Mouse (Mus musculus): Measurements from ENCODE around the gene Styx. TPM values are rescaled to one million over a fixed set of nuclear protein-coding genes. Genes with fewer than 3 reads are reported as not detected.
"Not testable (repeated sequence)": the region's sequence is repeated elsewhere in the genome, so short reads cannot be mapped to it uniquely, and the experiment has no call there.

The Styx gene
- total RNA-seq, 2 experiments from 2014 or later, result 19.5 to 22.4 TPM

DNA sequence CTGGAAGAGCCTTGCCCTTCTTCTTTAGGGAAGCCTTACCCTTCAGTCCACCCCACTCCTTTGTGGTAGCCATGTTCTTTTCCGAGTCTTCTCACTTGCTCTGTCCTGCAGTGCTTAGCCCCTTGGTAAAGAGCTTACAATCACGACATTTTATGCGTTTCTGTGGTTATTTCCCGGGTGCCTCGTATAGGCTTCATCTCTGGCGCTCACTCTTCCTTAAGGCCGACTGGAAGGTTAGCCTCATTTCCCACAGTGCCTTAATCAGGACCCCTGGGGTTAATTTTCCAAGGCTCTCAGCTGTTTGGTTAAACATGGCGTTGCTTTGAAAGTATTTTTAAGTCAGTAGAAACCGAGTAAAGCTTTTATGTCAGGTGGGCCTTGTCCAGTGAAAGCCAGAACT lies 88.5 kb downstream of the Styx start:
- no peak for DNase-seq

DNA sequence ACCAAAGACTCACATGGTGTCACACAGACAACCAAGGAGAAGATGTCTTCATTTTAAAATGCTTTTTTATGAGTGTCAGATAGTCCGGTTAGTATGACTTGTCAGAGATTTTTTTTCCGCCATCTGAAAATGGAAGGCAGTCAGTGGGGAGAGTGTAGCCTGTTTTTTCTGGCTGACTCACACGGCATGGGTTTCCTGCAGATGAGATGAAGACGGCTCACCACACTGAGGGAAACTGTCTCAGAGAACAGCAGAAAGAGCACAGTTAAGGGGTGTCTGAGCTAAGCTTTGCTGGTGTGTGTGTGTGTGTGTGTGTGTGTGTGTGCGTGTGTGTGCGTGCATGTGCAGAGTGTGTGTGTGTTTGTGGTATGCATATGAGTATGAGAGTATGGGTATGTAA lies 90.4 kb downstream of the Styx start:
- DNase-seq, result no peak

DNA sequence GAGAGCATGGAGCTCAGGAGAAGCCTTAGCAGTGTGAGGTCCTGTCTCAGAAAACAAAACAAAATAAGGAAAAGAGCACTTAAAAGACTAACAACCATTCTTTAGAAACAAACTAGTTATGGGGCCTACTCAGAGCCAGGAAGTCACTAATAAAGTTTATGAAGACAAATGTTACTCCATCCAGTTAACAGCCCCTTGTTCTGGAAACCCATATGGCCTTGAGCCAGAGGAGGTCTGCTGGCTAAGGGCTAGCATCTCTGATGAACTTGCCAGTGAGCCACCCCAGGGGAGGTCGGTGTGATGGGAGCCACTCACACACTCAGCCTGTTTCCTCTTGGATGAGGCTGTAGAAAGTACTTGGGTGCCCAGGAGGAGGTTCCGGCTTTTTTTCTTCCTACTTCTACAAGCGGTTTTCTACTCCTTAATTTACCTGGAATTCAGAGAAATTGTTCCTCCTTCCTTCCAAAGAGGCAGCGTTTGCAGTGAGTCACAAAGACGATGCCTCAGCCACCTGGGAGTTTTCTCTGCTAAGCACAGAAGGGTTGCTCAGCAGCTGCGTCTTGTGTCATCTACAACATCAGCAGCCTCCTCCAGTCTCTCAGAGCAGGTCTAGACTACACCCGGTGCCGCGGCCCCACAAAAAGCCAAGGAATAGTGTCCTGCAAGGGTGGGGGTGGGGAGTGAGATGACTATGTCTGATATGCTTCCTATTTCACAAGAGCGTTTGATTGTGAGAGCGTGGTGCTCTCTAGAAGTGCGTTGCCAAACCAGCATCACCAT lies 92.1 kb downstream of the Styx start:
- DNase-seq, result no peak

DNA sequence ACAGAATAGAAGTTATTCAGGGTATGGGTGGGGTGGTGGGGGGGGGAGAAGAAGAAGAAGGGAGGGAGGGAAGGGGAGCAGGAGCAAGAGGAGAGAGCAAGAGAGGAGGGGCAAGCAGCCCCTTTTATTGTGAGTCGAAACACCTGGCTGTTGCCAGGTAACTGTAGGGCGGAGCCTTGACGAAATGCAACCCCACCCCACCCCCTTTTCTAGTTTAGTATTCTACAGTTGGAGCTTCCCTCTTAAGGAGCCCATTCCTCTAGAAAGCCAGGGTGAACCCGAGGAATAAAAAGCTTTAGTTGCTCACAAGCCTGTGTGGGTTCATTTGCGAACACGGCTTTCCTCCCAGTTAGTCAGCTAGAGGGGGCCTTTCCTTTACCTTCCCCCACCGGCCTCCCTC lies 94.0 kb downstream of the Styx start:
- no peak for DNase-seq

DNA sequence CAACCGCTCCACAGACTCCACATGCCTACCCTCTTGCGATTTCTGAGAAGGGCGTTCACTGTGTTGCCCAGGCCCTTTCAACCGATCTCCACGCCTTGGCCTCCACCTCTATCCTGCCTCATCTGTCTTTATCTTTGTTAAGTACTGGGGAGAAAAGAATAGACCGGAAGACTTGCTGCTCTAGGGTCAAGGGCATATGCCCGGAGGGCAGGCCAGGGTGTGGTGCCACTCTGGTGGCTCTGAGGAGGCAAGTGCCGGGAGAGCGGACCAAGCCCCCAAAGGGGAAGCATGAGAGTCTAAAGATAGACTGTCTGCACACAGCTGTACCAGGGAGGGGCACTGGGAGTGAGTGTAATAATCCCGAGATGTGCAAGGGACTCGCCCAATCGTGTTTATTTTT lies 94.6 kb downstream of the Styx start:
- no peak for DNase-seq

DNA sequence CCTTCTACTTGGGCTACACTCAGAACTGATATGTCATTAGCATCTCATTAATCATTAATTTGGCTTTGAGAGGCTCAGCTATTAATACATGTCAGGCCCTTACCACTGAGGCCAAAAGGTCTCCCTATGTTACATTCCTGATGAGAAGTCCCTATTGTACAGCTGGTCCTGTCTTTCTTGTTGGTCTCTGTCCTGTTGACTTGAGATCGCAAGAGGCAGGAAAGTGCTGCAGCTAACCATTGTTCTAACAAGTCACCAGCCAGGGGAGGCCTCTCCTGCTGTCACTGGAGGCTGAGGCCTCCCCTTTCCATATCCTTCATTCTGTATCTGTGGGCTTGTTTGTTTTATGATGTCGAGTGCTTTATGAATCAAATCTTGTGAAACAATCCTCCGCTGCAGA lies 95.9 kb downstream of the Styx start:
- no peak for DNase-seq

DNA sequence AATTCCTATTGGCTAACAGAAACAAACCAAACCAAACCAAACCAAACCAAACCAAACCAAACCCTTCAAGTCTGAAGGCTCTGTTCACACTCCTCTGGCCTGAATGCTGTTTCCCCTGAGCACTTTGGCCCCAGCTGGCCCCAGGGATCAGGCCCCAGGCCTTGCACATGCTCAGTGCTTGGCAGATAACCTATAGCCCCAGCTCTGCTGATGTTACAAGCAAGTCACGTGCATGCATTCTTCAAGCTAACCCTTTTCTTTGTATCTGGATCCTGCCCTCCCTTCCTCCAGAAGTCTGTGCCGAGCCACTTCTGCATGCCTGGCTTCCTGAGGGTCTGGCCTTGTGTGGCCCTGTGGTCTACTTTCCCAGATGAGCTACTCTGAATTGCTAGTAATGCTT lies 100.2 kb downstream of the Styx start:
- DNase-seq, result no peak

DNA sequence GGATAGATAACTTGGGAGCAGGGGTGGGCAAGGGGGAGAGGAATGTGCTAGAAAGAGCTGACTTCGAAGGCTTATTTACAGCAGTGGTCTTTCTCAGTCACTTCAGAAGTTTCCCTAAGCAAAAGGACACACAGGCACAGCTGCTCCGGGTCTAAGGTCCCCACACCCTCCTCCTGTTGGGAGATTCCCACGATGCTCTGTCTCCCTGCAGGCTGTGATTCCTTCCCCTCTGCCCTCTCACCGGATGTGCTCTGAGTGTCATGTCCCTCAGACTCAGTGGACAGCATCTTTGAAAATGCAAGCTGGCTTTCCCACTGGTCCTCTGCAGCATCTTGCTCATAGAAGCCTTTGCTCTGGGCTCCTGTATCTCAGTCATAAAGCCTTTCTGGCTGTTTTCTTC lies 101.3 kb downstream of the Styx start:
- DNase-seq, result no peak

DNA sequence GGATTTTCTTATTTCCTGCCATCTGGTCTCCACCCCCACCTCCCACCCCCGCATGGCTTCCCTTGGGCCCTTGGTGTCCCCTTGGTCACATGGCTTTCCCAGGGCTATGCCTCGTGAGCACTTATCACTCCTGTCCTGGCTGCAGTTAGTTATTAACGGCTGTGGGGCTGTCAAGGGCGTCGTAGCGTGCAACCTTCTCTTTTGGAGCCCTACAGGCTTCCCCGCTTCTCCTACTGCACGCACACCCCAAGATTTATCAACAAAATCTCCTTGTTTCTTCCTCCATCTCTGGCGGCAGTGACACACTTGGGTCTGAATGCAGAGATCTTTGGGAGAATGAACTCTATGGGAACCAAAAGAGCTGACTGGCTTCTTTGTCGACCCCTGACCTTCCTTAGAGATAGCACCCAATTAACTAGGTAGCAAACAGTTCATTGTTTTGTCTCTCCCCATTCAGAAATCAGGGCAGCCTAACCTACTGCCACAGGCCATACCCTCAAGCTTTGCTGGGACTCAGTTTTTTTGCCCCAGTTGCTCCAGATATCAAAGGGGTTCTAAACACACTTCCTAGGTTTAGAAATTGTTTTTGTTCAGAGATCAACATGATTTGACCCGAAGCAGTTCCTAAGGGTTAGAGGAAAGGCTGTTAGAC lies 102.1 kb downstream of the Styx start:
- no peak for DNase-seq

DNA sequence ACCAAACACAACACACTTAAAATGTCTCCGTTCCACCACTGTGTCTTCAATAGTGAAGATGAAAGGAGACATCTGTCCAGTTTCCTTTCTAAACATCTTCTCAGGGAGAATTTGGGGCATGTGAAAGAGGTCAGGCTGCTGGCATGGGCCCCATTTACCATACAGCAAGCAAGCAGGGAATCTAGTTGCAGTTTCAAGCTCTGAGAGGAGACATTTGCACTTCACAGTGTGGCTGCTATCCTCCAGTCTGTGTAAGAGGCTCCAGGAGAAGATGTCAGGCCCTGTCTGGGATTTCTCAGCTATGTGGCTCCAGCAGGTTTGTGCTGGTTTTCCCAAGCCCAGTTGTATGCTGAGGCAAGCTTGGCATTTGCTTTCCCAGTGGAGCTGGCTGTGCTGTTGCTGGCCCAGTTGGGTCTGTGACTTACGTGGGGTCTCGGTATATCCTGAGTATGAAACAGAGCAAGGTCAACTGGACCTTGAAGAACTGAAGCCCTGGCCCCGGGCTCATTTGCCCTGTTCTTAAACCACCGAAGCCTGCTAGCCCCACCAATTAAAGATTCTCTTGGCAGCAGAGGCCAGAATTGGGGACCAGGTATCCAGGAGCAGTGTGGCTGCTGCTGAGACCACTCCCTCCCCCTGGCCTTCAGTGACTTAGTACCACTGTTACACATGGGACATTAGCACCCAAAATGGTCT lies 102.8 kb downstream of the Styx start:
- no peak for DNase-seq

DNA sequence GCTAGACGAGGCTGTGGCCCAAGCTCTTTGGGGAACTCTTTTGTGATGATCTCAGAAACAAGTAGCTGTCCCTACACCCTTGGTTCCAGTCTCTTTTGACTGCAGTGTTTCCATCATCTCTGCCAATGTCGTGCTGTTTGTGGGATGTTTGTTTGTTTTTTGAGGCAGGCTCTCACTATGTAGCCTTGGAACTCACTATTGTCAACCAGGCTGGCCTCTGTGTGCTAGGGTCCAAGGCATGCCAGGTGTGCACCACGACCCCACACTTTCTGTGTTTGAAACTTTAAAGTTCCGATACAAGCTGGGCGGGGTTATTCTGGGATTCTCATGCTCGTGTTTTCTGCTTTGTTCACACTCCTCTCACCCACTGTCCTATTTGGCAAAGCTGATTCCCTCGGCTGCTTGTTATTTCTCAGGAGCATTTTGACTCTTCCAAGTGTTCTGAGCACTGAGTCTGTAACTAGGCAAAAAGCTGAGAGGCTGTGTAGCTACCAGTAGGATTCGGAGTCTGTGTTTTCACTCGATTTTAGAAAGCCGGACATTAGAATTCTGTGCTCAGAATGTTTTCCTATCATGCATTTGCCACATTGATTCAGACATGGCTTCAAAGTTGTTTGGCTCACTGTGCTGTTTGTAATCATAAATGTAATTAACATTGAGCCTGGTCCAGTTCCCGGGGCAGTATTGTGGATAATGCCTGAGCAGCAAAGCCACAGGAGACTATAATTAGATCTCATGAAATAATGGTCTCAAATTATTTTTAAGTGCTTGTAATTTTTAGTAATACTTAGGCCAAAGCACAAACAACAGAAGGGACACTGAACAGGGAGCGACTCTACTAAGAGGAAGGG lies 105.0 kb downstream of the Styx start:
- no peak for DNase-seq

DNA sequence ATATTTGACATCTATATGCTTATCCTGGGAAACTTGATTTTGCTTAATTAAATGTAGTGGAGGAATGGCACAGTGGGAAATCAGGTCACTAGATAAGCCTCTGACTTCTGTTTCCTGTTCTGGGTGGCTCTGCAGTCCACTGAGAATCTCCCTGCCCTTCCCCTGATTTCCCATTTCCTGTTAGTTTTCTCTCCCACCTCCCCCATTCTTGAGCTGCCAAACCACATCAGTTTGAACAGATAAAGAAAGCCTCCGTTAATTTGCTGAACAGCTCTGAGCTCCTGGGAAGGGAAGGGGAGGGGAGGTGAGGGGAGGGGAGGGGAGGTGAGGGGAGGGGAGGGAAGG lies 105.6 kb downstream of the Styx start:
- DNase-seq, result no peak

DNA sequence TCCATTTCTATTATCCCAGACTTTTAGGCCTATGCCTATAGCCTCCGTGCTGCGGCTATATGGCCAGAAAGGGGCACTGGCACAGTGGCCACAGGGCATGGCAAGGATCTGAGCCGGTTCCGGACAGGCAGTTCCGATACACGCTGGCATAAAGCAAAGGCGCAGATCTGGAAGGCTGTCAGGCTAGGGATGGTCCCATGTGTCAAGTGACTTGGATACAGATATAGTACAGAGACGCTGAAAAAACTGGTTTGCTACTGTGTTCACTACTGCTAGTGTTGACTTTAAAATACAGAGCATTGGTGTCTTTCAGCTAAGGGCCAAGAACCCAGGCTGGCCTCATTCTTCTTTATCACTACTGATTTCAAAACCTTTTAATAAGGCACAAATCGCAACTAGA lies 106.1 kb downstream of the Styx start:
- no peak for DNase-seq

DNA sequence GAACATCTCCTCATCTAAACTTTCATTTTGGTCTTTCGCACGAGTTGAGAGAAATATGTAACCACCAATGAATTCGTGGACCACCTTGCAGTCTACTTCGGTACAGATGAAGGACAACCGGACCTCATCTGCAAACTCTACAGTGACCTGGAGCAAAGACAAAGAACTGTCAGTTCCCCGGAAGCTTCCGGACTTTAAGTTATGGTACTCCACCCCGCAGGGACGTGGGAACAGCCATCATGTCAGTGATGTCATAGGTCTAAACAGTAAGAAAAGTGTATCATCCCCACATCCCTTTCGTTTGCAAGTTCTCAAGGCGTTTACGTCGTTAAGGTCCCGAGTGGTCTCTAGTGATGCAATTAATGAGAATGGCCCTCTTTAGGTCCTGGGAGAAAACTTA lies 109.0 kb downstream of the Styx start:
- no peak for DNase-seq

DNA sequence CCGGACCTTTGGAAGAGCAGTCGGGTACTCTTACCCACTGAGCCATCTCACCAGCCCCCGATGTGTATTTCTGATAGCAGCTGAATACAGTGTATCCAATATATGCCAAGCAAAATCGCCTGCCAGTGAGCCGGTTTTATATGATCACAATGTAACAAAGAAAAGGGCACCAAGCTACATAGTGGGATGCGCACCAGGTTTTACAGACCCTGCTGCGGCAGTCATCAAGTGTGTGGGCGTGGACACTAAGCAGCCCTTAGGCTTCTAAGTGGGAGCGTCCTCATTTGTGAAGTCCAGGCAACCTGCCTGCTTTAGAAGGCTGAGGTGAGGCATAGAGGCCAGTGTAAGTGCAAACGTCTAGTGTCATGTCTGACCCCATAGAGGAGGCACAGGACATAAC lies 109.6 kb downstream of the Styx start:
- DNase-seq, result no peak

DNA sequence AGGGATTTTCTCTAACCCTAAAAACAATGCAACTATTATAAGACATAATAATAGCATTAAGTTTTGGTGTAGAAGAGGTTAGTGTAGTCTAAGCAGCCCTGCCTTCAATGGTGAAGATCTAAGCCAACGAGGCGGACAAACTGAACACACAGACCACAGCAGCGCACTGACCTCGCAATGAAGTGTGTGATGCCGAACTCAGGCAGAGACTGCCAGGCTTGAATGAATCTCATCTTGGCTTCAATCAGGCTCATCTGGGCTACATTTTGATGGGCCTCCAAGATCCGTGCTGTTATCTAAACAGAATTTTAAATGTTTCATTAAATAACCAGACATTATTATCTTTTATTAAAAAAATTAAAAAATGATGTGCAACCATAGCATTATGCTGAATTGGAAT lies 111.1 kb downstream of the Styx start:
- DNase-seq, result no peak

DNA sequence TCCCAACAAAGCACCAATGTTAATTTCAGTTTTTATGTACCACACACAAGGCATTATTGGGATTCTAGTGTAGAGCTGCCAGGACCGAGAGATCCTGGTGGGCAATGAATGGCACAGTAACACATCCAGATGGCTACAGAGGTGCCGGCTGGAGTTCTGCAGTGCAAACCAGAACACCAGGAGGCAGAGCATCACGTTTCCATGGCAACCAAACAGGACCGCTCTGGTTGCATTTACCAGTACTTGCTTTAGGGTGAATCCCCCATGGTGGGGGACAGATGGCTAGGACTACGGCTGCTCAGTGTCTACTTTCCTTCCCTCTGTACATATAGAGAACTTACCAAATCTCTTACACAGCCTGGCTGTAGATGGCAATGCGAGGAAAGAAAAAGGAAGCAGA lies 111.5 kb downstream of the Styx start:
- DNase-seq, result peak; percentile 35 to 47

DNA sequence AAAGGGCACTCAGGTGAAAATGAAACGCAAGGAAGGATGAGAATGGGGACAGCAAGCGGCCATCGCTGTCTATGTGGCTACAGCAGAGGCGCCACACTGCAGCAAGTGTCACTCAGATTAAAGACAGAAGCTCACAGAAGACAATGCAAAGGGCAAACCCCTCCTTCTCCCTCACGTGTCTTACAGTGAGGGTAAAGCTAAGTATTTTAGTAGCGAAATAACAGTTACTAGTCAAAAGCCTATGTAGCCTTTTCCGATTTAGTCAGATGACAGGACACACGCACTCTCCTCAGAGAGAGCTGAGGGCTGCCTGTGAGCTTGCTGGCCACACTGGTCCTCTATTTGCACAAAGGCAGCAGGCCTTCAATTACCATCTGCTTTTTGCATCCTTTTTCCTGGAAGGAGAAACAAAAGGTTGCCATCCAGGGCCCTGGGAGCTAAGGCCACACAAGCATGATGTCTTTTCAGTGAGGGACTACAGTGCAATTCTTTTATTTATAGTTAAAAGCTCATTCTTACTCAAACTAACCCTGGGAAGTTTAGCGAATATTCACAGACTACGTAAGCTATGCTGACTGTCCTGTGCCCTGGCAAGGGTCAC lies 112.1 kb downstream of the Styx start:
- no peak for DNase-seq

DNA sequence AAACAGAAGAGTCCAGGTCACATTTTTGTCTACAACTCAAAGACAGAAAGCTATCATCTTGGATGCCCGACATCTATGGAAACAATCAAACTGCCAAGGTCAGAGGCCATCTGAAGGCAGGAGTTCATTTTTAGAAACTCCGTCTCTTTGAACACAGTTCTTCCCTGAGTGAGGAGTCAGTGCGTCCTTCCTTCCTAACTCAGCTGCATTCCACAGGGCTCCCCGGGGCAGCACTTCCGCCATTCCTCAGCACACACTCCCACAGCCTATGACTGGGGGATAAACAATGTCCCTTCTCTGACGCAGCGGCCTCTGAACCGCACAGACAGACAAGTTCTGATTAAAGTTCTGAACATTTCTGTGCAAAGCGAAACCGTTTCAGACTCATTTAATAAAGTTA lies 112.7 kb downstream of the Styx start:
- DNase-seq, result no peak

DNA sequence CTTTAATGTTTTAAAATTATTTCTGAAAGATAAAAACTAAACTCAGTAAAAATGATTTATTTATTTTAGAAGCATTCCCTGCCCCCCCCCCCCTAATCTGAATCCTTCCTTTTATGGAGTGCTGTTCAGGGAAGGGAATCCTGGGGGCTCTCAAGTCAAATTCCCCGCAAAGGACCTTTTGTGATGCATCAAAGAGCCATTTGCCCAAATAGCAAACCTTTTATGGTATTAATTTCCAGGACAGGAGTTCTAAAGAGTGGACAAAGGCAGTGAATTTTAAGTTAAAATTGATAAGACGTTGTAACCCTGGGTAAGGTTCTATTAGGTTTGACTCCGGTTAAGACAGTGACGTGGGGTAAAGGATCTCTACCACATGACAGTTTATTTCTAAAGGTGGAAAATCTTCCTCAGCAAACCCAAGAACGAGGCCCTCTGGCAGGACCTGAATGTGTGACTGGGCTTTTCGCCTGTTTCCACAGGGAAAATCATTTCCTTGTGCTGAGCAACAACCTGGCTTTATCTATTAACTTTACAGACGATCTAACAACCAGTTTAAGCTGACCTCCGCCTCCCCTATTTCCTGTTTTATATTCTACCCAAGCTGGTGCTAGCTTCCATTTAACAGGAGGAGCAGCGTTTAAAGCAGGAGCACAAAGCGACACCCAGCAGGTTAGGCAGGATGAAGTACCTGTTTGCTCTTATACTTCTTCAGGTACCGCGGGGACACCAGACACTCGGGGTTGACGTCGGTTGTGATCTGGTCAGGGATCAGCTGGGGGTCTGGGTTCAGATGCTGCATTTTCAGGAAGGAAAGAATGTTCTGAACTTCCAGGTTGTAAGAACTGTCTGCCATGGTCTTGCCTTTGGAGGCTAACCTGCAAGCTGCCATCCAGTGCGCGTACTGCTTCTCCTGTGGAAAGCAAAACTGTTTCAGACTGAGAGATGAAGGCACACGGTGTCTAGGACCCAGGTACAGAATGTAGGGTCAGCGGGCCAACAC lies 113.4 kb downstream of the Styx start:
- DNase-seq, result no peak

DNA sequence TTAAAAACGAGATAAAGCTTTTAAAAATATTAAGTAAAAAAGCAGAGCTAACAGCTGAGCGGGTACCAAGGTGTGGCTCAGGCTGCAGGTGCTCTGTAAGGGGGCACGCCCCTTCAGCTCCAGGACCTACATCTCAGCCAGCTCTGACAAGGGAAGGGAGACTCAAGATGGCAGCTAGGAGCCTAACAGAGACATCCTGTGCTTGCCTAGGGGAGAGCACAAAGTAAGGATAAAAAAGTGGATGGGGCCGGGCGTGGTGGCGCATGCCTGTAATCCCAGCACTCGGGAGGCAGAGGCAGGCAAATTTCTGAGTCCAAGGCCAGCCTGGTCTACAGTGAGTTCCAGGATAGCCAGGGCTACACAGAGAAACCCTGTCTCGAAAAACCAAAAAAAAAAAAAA lies 115.5 kb downstream of the Styx start:
- not testable (repeated sequence) for DNase-seq

All from layer of hippocampus, postnatal 36 days (tissue).